Mouse (Mus musculus) megakaryocyte, embryonic 14.5 days (primary cell): ENCODE data around the gene Nfib.

ENCODE experiments used
- FLI1 ChIP-seq: IDR thresholded peaks from 2 replicates; pipeline ENCODE4 v1.6.1; 2012; ENCODE audit warnings: low read length, inconsistent platforms, mixed read lengths
- GATA1 ChIP-seq: IDR thresholded peaks from 3 replicates; pipeline ENCODE4 v1.6.1; 2012; ENCODE audit warnings: mixed read lengths, low read length, inconsistent platforms, borderline replicate concordance

DNA sequence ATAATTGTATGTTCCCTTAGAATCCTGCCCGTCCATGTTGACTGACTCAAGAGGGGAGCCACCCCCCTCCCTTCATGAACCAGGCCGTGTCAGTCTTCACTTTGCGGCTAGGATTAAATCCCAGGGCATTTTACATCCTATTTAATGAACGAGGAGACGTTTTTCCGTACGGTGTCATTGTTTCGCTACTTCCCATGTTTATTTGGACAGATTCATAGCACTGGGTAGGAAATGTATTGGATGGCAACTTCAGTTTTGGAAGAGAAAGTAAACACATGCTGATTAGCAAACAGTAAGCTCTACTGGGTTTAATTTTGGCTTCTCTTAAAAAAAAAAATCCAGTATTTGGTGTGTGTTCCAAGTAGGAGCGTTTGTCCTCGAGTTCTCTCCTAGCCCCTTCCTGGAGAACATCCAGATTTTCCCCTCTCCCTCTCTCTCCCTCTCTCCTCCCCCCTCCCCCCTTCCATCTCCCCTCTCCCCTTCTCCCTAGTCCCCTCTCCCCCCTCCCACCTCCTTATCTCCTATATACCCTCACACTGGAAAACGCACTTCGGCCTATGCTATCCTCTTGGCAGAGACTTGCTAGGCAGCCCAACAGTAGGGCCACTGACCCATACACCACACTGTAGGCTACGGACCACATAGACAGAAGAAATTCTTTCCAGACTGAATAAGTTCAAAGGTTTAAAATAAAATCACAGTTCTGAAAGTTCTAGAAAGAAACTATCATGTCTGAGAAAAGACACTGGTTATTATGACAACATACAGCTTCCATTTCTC is 271.4 kb downstream of the Nfib start:
- TF ChIP-seq GATA1: no peak
- TF ChIP-seq FLI1: no peak
